Mouse (Mus musculus) olfactory bulb, adult 2 months (tissue): ENCODE results near the gene Lmnb2. TPM values are rescaled to one million over a fixed set of nuclear protein-coding genes. Genes with fewer than 3 reads are reported as not detected.

Source experiments
- H3K27ac ChIP-seq: fragments of 200-500 bp; 2 replicates; pipeline ENCODE4 v1.5.1; 2012; ENCODE audit warnings: low read depth, low read length; ENCODE audit not compliant: insufficient read depth
- H3K4me1 ChIP-seq: fragments of 200-500 bp; 2 replicates; pipeline ENCODE4 v1.6.1; 2012; ENCODE audit warnings: low read length; ENCODE audit not compliant: control insufficient read depth, insufficient read depth
- H3K4me3 ChIP-seq: fragments of 200-500 bp; 2 replicates; pipeline ENCODE4 v1.5.1; 2012; ENCODE audit warnings: mild to moderate bottlenecking, low read depth, low read length, moderate library complexity; ENCODE audit not compliant: insufficient read depth
- CTCF ChIP-seq: fragments of 200-500 bp; IDR thresholded peaks from 2 replicates; pipeline ENCODE4 v1.5.1; 2012; ENCODE audit warnings: low read depth, mild to moderate bottlenecking, low read length, moderate library complexity; ENCODE audit not compliant: insufficient read depth
- POLR2A ChIP-seq: fragments of 200-500 bp; IDR thresholded peaks from 2 replicates; pipeline ENCODE4 v1.6.1; 2012; ENCODE audit warnings: mild to moderate bottlenecking, low read depth, low read length, moderate library complexity; ENCODE audit not compliant: insufficient read depth
- WGBS: fragments of 180-500 bp; shearing (Covaris S2); methylation state at CpG from one replicate; pipeline ENCODE4 v1.1.7; 2018; 5-methylcytosine and 5-hydroxymethylcytosine counted together
- polyA plus RNA-seq: library from polyadenylated mRNA; stranded (reverse); fragments of >200 nt; gene quantifications from 2 replicates; pipeline ENCODE4 v1.2.4, GENCODE M21; 2012; ENCODE audit warnings: low replicate concordance; ENCODE audit not compliant: missing spikeins, insufficient read depth, insufficient read length

Lmnb2 gene
- polyA plus RNA-seq, 1 experiment, result not detected

GRCm38 (mm10) chr10:80932700-80933420 is 14.8 kb upstream of the Lmnb2 start:
- H3K27ac ChIP-seq, result no peak overlapping the region
- WGBS, result 6% methylated on average over 17 of the region's 17 CpGs
- peaks cover 61% of the 10 kb centered on the region for H3K4me1 ChIP-seq
- no peak overlapping the region; the same call in 1 of the 2 replicates for H3K4me3 ChIP-seq
- no peak for TF ChIP-seq POLR2A
- no peak for TF ChIP-seq CTCF

- Histone ChIP-seq H3K4me1 (peaks cover 55% of the 10 kb centered on the region), H3K27ac (no peak overlapping the region), H3K4me3 (peak overlapping the region; percentile 3; the same call in 1 of the 2 replicates)
- TF ChIP-seq CTCF (no peak), POLR2A (no peak)
- 8% methylated on average over 20 of the region's 20 CpGs for WGBS
These were observed 14.2 kb upstream of the Lmnb2 start for GRCm38 (mm10) chr10:80932206-80932605.

- peak overlapping the region; percentile 47; the same call in 1 of the 2 replicates for H3K4me3 ChIP-seq
- H3K4me1 ChIP-seq, result peaks cover 55% of the 10 kb centered on the region
- H3K27ac ChIP-seq, result no peak overlapping the region
- TF ChIP-seq POLR2A (no peak), CTCF (no peak)
- 8% methylated on average over 26 of the region's 26 CpGs for WGBS
These were observed 13.7 kb upstream of the Lmnb2 start for GRCm38 (mm10) chr10:80931695-80932094.

- H3K4me3 ChIP-seq, result peak overlapping the region; percentile 47
- H3K4me1 ChIP-seq, result peaks cover 50% of the 10 kb centered on the region
- TF ChIP-seq CTCF, result no peak
- TF ChIP-seq POLR2A, result no peak
- 7% methylated on average over 14 of the region's 14 CpGs for WGBS
- no peak overlapping the region for H3K27ac ChIP-seq
These were observed 13.2 kb upstream of the Lmnb2 start for GRCm38 (mm10) chr10:80931153-80931671.

GRCm38 (mm10) chr10:80930361-80931152 is 12.5 kb upstream of the Lmnb2 start:
- TF ChIP-seq CTCF, result no peak
- TF ChIP-seq POLR2A, result no peak
- H3K4me1 ChIP-seq, result peaks cover 43% of the 10 kb centered on the region
- peak overlapping the region; percentile 47 for H3K4me3 ChIP-seq
- WGBS, result under 1% methylated on average over 45 of the region's 45 CpGs
- H3K27ac ChIP-seq, result 0 out of 2 replicates have a peak overlapping the region, but pooled peaks have one; percentile 0

- peak; percentile 100 for TF ChIP-seq POLR2A
- TF ChIP-seq CTCF, result 0 out of 2 replicates have a peak, but pooled peaks have one; percentile 45
- under 1% methylated on average over 56 of the region's 56 CpGs for WGBS
- peak within 1 kb of the TSS; percentile 80 for H3K4me3 ChIP-seq
- H3K27ac ChIP-seq, result peak within 1 kb of the TSS; percentile 87
- peaks cover 43% of the 10 kb centered on the region for H3K4me1 ChIP-seq
These were observed 11.5 kb upstream of the Lmnb2 start, which contains the start of gene Gadd45b for GRCm38 (mm10) chr10:80929299-80930226. TSS of gene Gadd45b (plus strand) at chr10:80930073.

- Histone ChIP-seq H3K4me1 (peaks cover 41% of the 10 kb centered on the region), H3K4me3 (peak overlapping the region; percentile 80), H3K27ac (peak overlapping the region; percentile 87)
- peak; percentile 97 for TF ChIP-seq CTCF
- peak; percentile 35 for TF ChIP-seq POLR2A
- under 1% methylated on average over 48 of the region's 48 CpGs for WGBS
These were observed 10.7 kb upstream of the Lmnb2 start for GRCm38 (mm10) chr10:80928586-80929298.
